Mouse (Mus musculus): ENCODE data around the gene Ece1.

GRCm38 (mm10) chr4:137881445-137881844 lies 19.4 kb downstream of the Ece1 start:
- TF ChIP-seq CTCF (IDR thresholded peaks at IDR 0.05; ENCODE audit: low read depth): no peak
- no peak for TF ChIP-seq EP300 (IDR thresholded peaks at IDR 0.05; ENCODE audit: low read depth)
